ENCODE assay signal across 8 mouse cellular contexts in genomic region chr16:59600311-59601251, GRCm38 (mm10). TPM values are rescaled to one million over a fixed set of nuclear protein-coding genes. Genes with fewer than 3 reads are reported as not detected.
DNase-seq lines count a peak whose midpoint lies in the region; ATAC-seq and TF ChIP-seq lines count a peak whose summit lies in the region.

Gene Crybg3 (minus strand): TSS chr16:59600979.

- TF ChIP-seq POLR2A in bone marrow, adult 2 months (IDR thresholded peaks at IDR 0.05; ENCODE audit: borderline replicate concordance, control insufficient read depth, low read depth, low read length): no peak

- ATAC-seq in heart, embryonic 15.5 days (replicated peaks; ENCODE audit: insufficient number of reproducible peaks, insufficient read depth, low FRiP score, low read depth): peak; percentile 97
- ATAC-seq in kidney, postnatal 0 days (replicated peaks; ENCODE audit: low FRiP score, low read depth): peak; percentile 96
- peak; percentile 89 for ATAC-seq in liver, embryonic 13.5 days (ENCODE audit: low read depth)
- ATAC-seq in monocyte, adult 5-6 weeks (replicated peaks; ENCODE audit: insufficient number of reproducible peaks, low FRiP score, low TSS enrichment, poor library complexity, severe bottlenecking): peak; percentile 64

- H3K4me3 ChIP-seq in bone marrow, adult 2 months (replicated peaks; ENCODE audit: control insufficient read depth, low read depth, low read length): peak within 1 kb of the TSS; percentile 84
- H3K4me3 ChIP-seq in forebrain, embryonic 10.5 days: peak within 1 kb of the TSS; percentile 78
- peak within 1 kb of the TSS; percentile 96 for H3K4me3 ChIP-seq in heart, embryonic 15.5 days
- H3K4me3 ChIP-seq in kidney, postnatal 0 days (replicated peaks; ENCODE audit: low read depth, low read length): peak within 1 kb of the TSS; percentile 83
- H3K4me3 ChIP-seq in liver, embryonic 13.5 days (replicated peaks): peak within 1 kb of the TSS; percentile 63

- H3K9ac ChIP-seq in heart, embryonic 15.5 days: peak within 1 kb of the TSS; percentile 97
- H3K9ac ChIP-seq in kidney, postnatal 0 days (ENCODE audit: low read depth, low read length): peak within 1 kb of the TSS; percentile 87
- peak within 1 kb of the TSS; percentile 61; the same call in 1 of the 2 replicates for H3K9ac ChIP-seq in liver, embryonic 13.5 days

- WGBS in bone marrow, adult 2 months: under 1% methylated on average over 84 of the region's 90 CpGs
- WGBS in forebrain, embryonic 10.5 days: under 1% methylated on average over 86 of the region's 90 CpGs
- under 1% methylated on average over 82 of the region's 90 CpGs for WGBS in heart, embryonic 15.5 days
- under 1% methylated on average over 68 of the region's 90 CpGs for WGBS in kidney, postnatal 0 days
- WGBS in liver, embryonic 13.5 days (ENCODE audit: insufficient replicate concordance): under 1% methylated on average over 72 of the region's 90 CpGs

- no peaks in the 10 kb centered on the region for H3K9me3 ChIP-seq in forebrain, embryonic 10.5 days
- no peaks in the 10 kb centered on the region for H3K9me3 ChIP-seq in heart, embryonic 15.5 days (replicated peaks)
- H3K9me3 ChIP-seq in kidney, postnatal 0 days (replicated peaks; ENCODE audit: low read length): no peaks in the 10 kb centered on the region
- no peaks in the 10 kb centered on the region for H3K9me3 ChIP-seq in liver, embryonic 13.5 days (replicated peaks)

- DNase-seq in B cell, adult 2 months: peak; percentile 63 to 64
- DNase-seq in forebrain, embryonic 10.5 days (ENCODE audit: extremely low spot score, low spot score): peak; percentile 71
- DNase-seq in kidney, postnatal 0 days (ENCODE audit: low spot score): peak; percentile 87
- DNase-seq in liver, embryonic 13.5 days: peak; percentile 19
- peak; percentile 48 to 71 for DNase-seq in spleen, postnatal 4 days (ENCODE audit: low spot score in 2 of 2)

- H3K36me3 ChIP-seq in forebrain, embryonic 10.5 days (replicated peaks): no peaks in the 10 kb centered on the region
- H3K36me3 ChIP-seq in heart, embryonic 15.5 days: no peaks in the 10 kb centered on the region
- no peaks in the 10 kb centered on the region for H3K36me3 ChIP-seq in kidney, postnatal 0 days (ENCODE audit: insufficient read depth, low read length)
- no peaks in the 10 kb centered on the region for H3K36me3 ChIP-seq in liver, embryonic 13.5 days

- H3K27ac ChIP-seq in bone marrow, adult 2 months (ENCODE audit: control insufficient read depth, insufficient read depth, low read depth, low read length, poor library complexity): peak within 1 kb of the TSS; percentile 88
- H3K27ac ChIP-seq in forebrain, embryonic 10.5 days: peak within 1 kb of the TSS; percentile 91
- H3K27ac ChIP-seq in heart, embryonic 15.5 days: peak within 1 kb of the TSS; percentile 98
- peak within 1 kb of the TSS; percentile 88 for H3K27ac ChIP-seq in kidney, postnatal 0 days
- peak within 1 kb of the TSS; percentile 18; the same call in 1 of the 2 replicates for H3K27ac ChIP-seq in liver, embryonic 13.5 days

- H3K27me3 ChIP-seq in forebrain, embryonic 10.5 days (ENCODE audit: poor library complexity, severe bottlenecking): peaks cover 60% of the 10 kb centered on the region
- H3K27me3 ChIP-seq in heart, embryonic 15.5 days: no peaks in the 10 kb centered on the region
- H3K27me3 ChIP-seq in kidney, postnatal 0 days (ENCODE audit: insufficient read depth, low read length): no peaks in the 10 kb centered on the region
- H3K27me3 ChIP-seq in liver, embryonic 13.5 days: peaks cover 28% of the 10 kb centered on the region

- TF ChIP-seq CTCF in bone marrow, adult 2 months (IDR thresholded peaks at IDR 0.05; ENCODE audit: control insufficient read depth, insufficient read depth, low read length): no peak
- TF ChIP-seq CTCF in kidney, postnatal 0 days (IDR thresholded peaks at IDR 0.05; ENCODE audit: low read depth): peak; percentile 1; the same call in 1 of the 2 replicates

- H3K4me2 ChIP-seq in heart, embryonic 15.5 days: peak within 1 kb of the TSS; percentile 64
- peak within 1 kb of the TSS; percentile 68 for H3K4me2 ChIP-seq in kidney, postnatal 0 days (ENCODE audit: low read length)
- peak within 1 kb of the TSS; percentile 74 for H3K4me2 ChIP-seq in liver, embryonic 13.5 days

- peaks cover 1% of the 10 kb centered on the region for H3K4me1 ChIP-seq in bone marrow, adult 2 months (ENCODE audit: control insufficient read depth, insufficient read depth, low read length)
- H3K4me1 ChIP-seq in forebrain, embryonic 10.5 days: peaks cover 27% of the 10 kb centered on the region
- peaks cover 24% of the 10 kb centered on the region for H3K4me1 ChIP-seq in heart, embryonic 15.5 days (replicated peaks)
- H3K4me1 ChIP-seq in kidney, postnatal 0 days (replicated peaks; ENCODE audit: insufficient read depth, low read length): peaks cover 3% of the 10 kb centered on the region; the same call in 1 of the 2 replicates
- H3K4me1 ChIP-seq in liver, embryonic 13.5 days (replicated peaks): peaks cover 7% of the 10 kb centered on the region; the same call in 1 of the 2 replicates

RNA-seq across cellular contexts. Expression of gene Crybg3, which starts in this region (rescaled TPM):
- polyA plus RNA-seq in bone marrow, adult 2 months (2011; ENCODE audit: insufficient read depth, insufficient read length, low replicate concordance, missing spikeins): 2.4 and 6.1 TPM in 2 replicates
- 5.0 and 5.1 TPM in 2 replicates for polyA plus RNA-seq in forebrain, embryonic 10.5 days (2016; fragmentation: Nextera tagmentation; extraction: Ambion mirVana)
- 10.6 and 11.3 TPM in 2 replicates for polyA plus RNA-seq in heart, embryonic 15.5 days (2015; fragmentation: Nextera tagmentation; extraction: Ambion mirVana)
- polyA plus RNA-seq in kidney, postnatal 0 days (2015; fragmentation: Nextera tagmentation; extraction: Ambion mirVana): 4.2 and 5.4 TPM in 2 replicates
- 1.2 and 1.5 TPM in 2 replicates for polyA plus RNA-seq in liver, embryonic 13.5 days (2015; fragmentation: Nextera tagmentation; extraction: Ambion mirVana)
- 43.5 to 49.4 TPM (median 45.0 TPM) in 3 replicates for total RNA-seq in monocyte, adult 5-6 weeks (2017)

Comparison
In these comparisons a context has a peak if more than half of its experiments do, and no peak if none do; other contexts are left out.
1. Peak in every context shown above with its lines: DNase-seq, ATAC-seq, H3K4me3 ChIP-seq and H3K27ac ChIP-seq.
2. DNase-seq: peak in every context shown above with its lines; median percentile 87 in kidney, postnatal 0 days; 71 in forebrain, embryonic 10.5 days; 64 in B cell, adult 2 months; 60 in spleen, postnatal 4 days; 19 in liver, embryonic 13.5 days.
3. H3K27ac ChIP-seq: peak in every context shown above with its lines; median percentile 98 in heart, embryonic 15.5 days; 91 in forebrain, embryonic 10.5 days; 88 in bone marrow, adult 2 months; 88 in kidney, postnatal 0 days; 18 in liver, embryonic 13.5 days.